Mouse (Mus musculus) megakaryocyte-erythroid progenitor cell, adult 5-6 weeks (primary cell): ENCODE measurements around the gene Dgkg. TPM values are rescaled to one million over a fixed set of nuclear protein-coding genes. Genes with fewer than 3 reads are reported as not detected.

Experiments
- ATAC-seq: replicated peaks from 2 replicates; pipeline ENCODE4 v1.8.0; 2016; ENCODE audit warnings: mild to moderate bottlenecking, inconsistent platforms; ENCODE audit not compliant: severe bottlenecking, poor library complexity, low FRiP score, low TSS enrichment
- total RNA-seq, 2 experiments: library from RNA; stranded (forward) in 1 of 2; stranded (reverse) in 1 of 2; fragments of 200-1000, 215-1000 nt in 1 of 2; fragments of >200 nt in 1 of 2; fragmentation: Nextera tagmentation in 1 of 2; gene quantifications; 2 replicates each; pipeline ENCODE4 v1.2.3; 2014 to 2017

Dgkg gene
- total RNA-seq (2014; fragmentation: Nextera tagmentation) (0.66 and 1.2 TPM in 2 replicates), total RNA-seq (2017) (0.38 and 1.1 TPM in 2 replicates)

GRCm38 (mm10) chr16:22656533-22657444 is at the start of gene Dgkg:
Dgkg (minus strand) TSS chr16:22657221.
- ATAC-seq: peak; percentile 18; the same call in 1 of the 2 replicates

GRCm38 (mm10) chr16:22704946-22705345 is 47.9 kb upstream of the Dgkg start:
- ATAC-seq: no peak

- ATAC-seq: no peak
Observed at GRCm38 (mm10) chr16:22704136-22704535, 47.1 kb upstream of the Dgkg start.

GRCm38 (mm10) chr16:22698846-22699760 is 42.1 kb upstream of the Dgkg start:
- no peak for ATAC-seq

- no peak for ATAC-seq
Observed at GRCm38 (mm10) chr16:22698101-22698500, 41.1 kb upstream of the Dgkg start.

GRCm38 (mm10) chr16:22689622-22690021 is 32.6 kb upstream of the Dgkg start:
- no peak for ATAC-seq

GRCm38 (mm10) chr16:22687711-22688230 is 30.8 kb upstream of the Dgkg start:
- no peak for ATAC-seq

GRCm38 (mm10) chr16:22683605-22684004 is 26.6 kb upstream of the Dgkg start:
- ATAC-seq: no peak

GRCm38 (mm10) chr16:22682727-22683126 is 25.7 kb upstream of the Dgkg start:
- ATAC-seq: no peak

GRCm38 (mm10) chr16:22679641-22680040 is 22.6 kb upstream of the Dgkg start:
- no peak for ATAC-seq

- ATAC-seq: no peak
Observed at GRCm38 (mm10) chr16:22674636-22675035, 17.6 kb upstream of the Dgkg start.

- ATAC-seq: no peak
Observed at GRCm38 (mm10) chr16:22674164-22674563, 17.1 kb upstream of the Dgkg start.

- no peak for ATAC-seq
Observed at GRCm38 (mm10) chr16:22664033-22664432, 7.0 kb upstream of the Dgkg start.

- no peak for ATAC-seq
Observed at GRCm38 (mm10) chr16:22663136-22663535, 6.1 kb upstream of the Dgkg start.

GRCm38 (mm10) chr16:22661076-22661475 is 4.1 kb upstream of the Dgkg start:
- ATAC-seq: no peak

- ATAC-seq: no peak
Observed at GRCm38 (mm10) chr16:22657874-22658789, 1.1 kb upstream of the Dgkg start.

- ATAC-seq: no peak
Observed at GRCm38 (mm10) chr16:22655812-22656211, 1.2 kb downstream of the Dgkg start.

GRCm38 (mm10) chr16:22655223-22655622 is 1.8 kb downstream of the Dgkg start:
- no peak for ATAC-seq

- no peak for ATAC-seq
Observed at GRCm38 (mm10) chr16:22654477-22654835, 2.6 kb downstream of the Dgkg start.
